Mouse (Mus musculus): ENCODE data around the gene Svbp. TPM values are rescaled to one million over a fixed set of nuclear protein-coding genes. Genes with fewer than 3 reads are reported as not detected.

The Svbp gene
- polyA plus RNA-seq, 1 experiment from 2014 or later, result 256 TPM

- peak; percentile 100 for ATAC-seq (replicated peaks)
- WGBS, result under 1% methylated on average over 40 of the region's 40 CpGs
- Histone ChIP-seq H3K27ac (replicated peaks) (peak within 1 kb of the TSS; percentile 29), H3K27me3 (no peaks in the 10 kb centered on the region), H3K9ac (replicated peaks) (peak within 1 kb of the TSS; percentile 81), H3K4me3 (peak within 1 kb of the TSS; percentile 71), H3K9me3 (no peaks in the 10 kb centered on the region), H3K4me2 (replicated peaks) (peak within 1 kb of the TSS; percentile 66), H3K4me1 (peaks cover 20% of the 10 kb centered on the region), H3K36me3 (0 out of 2 replicates have a peak, but pooled peaks cover 3% of the 10 kb centered on the region)
Observed at GRCm38 (mm10) chr4:119173851-119174453, 21.2 kb upstream of the Svbp start, which contains the start of gene Zfp691. Zfp691 (minus strand) TSS chr4:119174195.

- Histone ChIP-seq H3K4me1 (peaks cover 9% of the 10 kb centered on the region), H3K27ac (replicated peaks) (no peak overlapping the region), H3K27me3 (no peaks in the 10 kb centered on the region), H3K36me3 (no peaks in the 10 kb centered on the region), H3K9ac (replicated peaks) (no peak overlapping the region), H3K4me2 (replicated peaks) (no peak overlapping the region), H3K9me3 (no peaks in the 10 kb centered on the region), H3K4me3 (no peak overlapping the region)
- no peak for ATAC-seq (replicated peaks)
- 80% methylated on average over 5 of the region's 5 CpGs for WGBS
Observed at GRCm38 (mm10) chr4:119177702-119178101, 17.4 kb upstream of the Svbp start.

GRCm38 (mm10) chr4:119178331-119178730, 16.8 kb upstream of the Svbp start:
- H3K4me2 ChIP-seq (replicated peaks), result no peak overlapping the region
- no peak overlapping the region for H3K27ac ChIP-seq (replicated peaks)
- no peaks in the 10 kb centered on the region for H3K27me3 ChIP-seq
- no peak overlapping the region for H3K9ac ChIP-seq (replicated peaks)
- H3K9me3 ChIP-seq, result no peaks in the 10 kb centered on the region
- H3K36me3 ChIP-seq, result no peaks in the 10 kb centered on the region
- H3K4me1 ChIP-seq, result peaks cover 3% of the 10 kb centered on the region
- ATAC-seq (replicated peaks), result no peak
- 82% methylated on average over 18 of the region's 18 CpGs for WGBS
- no peak overlapping the region for H3K4me3 ChIP-seq

- no peaks in the 10 kb centered on the region for H3K36me3 ChIP-seq
- H3K27ac ChIP-seq (replicated peaks), result no peak overlapping the region
- no peak overlapping the region for H3K9ac ChIP-seq (replicated peaks)
- no peak for ATAC-seq (replicated peaks)
- no peak overlapping the region for H3K4me3 ChIP-seq
- WGBS, result 59% methylated on average over 4 of the region's 4 CpGs
- H3K27me3 ChIP-seq, result no peaks in the 10 kb centered on the region
- H3K4me2 ChIP-seq (replicated peaks), result no peak overlapping the region
- H3K9me3 ChIP-seq, result no peaks in the 10 kb centered on the region
- no peaks in the 10 kb centered on the region for H3K4me1 ChIP-seq
Observed at GRCm38 (mm10) chr4:119180133-119180707, 14.9 kb upstream of the Svbp start.

GRCm38 (mm10) chr4:119181456-119181855, 13.7 kb upstream of the Svbp start:
- no peak for ATAC-seq (replicated peaks)
- Histone ChIP-seq H3K4me2 (replicated peaks) (no peak overlapping the region), H3K9ac (replicated peaks) (no peak overlapping the region), H3K27me3 (no peaks in the 10 kb centered on the region; the same call in 1 of the 2 replicates), H3K4me3 (no peak overlapping the region), H3K4me1 (no peaks in the 10 kb centered on the region), H3K9me3 (no peaks in the 10 kb centered on the region), H3K36me3 (no peaks in the 10 kb centered on the region), H3K27ac (replicated peaks) (no peak overlapping the region)
- 92% methylated on average over 9 of the region's 9 CpGs for WGBS

GRCm38 (mm10) chr4:119183525-119183924, 11.6 kb upstream of the Svbp start:
- Histone ChIP-seq H3K4me1 (no peaks in the 10 kb centered on the region), H3K9me3 (no peaks in the 10 kb centered on the region), H3K9ac (replicated peaks) (no peak overlapping the region), H3K4me2 (replicated peaks) (no peak overlapping the region), H3K27ac (replicated peaks) (no peak overlapping the region), H3K4me3 (no peak overlapping the region), H3K27me3 (no peaks in the 10 kb centered on the region; the same call in 1 of the 2 replicates), H3K36me3 (no peaks in the 10 kb centered on the region)
- no peak for ATAC-seq (replicated peaks)
- 17% methylated on average over 1 of the region's 1 CpGs for WGBS

- ATAC-seq (replicated peaks), result no peak
- no peak overlapping the region for H3K27ac ChIP-seq (replicated peaks)
- H3K27me3 ChIP-seq, result no peaks in the 10 kb centered on the region; the same call in 1 of the 2 replicates
- H3K9ac ChIP-seq (replicated peaks), result no peak overlapping the region
- H3K4me3 ChIP-seq, result no peak overlapping the region
- H3K4me2 ChIP-seq (replicated peaks), result no peak overlapping the region
- H3K9me3 ChIP-seq, result no peaks in the 10 kb centered on the region
- no peaks in the 10 kb centered on the region for H3K36me3 ChIP-seq
- H3K4me1 ChIP-seq, result no peaks in the 10 kb centered on the region
- 81% methylated on average over 4 of the region's 4 CpGs for WGBS
Observed at GRCm38 (mm10) chr4:119185771-119186170, 9.3 kb upstream of the Svbp start.

- no peaks in the 10 kb centered on the region for H3K9me3 ChIP-seq
- no peak overlapping the region for H3K4me2 ChIP-seq (replicated peaks)
- no peaks in the 10 kb centered on the region for H3K36me3 ChIP-seq
- H3K4me3 ChIP-seq, result no peak overlapping the region
- H3K27me3 ChIP-seq, result no peaks in the 10 kb centered on the region; the same call in 1 of the 2 replicates
- ATAC-seq (replicated peaks), result no peak
- H3K27ac ChIP-seq (replicated peaks), result no peak overlapping the region
- no peak overlapping the region for H3K9ac ChIP-seq (replicated peaks)
- WGBS, result 60% methylated on average over 11 of the region's 11 CpGs
- H3K4me1 ChIP-seq, result no peaks in the 10 kb centered on the region
Observed at GRCm38 (mm10) chr4:119188060-119188785, 6.9 kb upstream of the Svbp start.

GRCm38 (mm10) chr4:119189392-119189791, 5.7 kb upstream of the Svbp start:
- WGBS, result 63% methylated on average over 6 of the region's 6 CpGs
- Histone ChIP-seq H3K27ac (replicated peaks) (no peak overlapping the region), H3K4me1 (no peaks in the 10 kb centered on the region), H3K9me3 (no peaks in the 10 kb centered on the region), H3K9ac (replicated peaks) (no peak overlapping the region), H3K27me3 (no peaks in the 10 kb centered on the region; the same call in 1 of the 2 replicates), H3K4me3 (no peak overlapping the region), H3K4me2 (replicated peaks) (no peak overlapping the region), H3K36me3 (no peaks in the 10 kb centered on the region)
- no peak for ATAC-seq (replicated peaks)

GRCm38 (mm10) chr4:119189864-119190263, 5.2 kb upstream of the Svbp start, which contains the start of gene Ermap:
Ermap (minus strand) TSS chr4:119190011.
- Histone ChIP-seq H3K9ac (replicated peaks) (no peak within 1 kb of the TSS), H3K27ac (replicated peaks) (no peak within 1 kb of the TSS), H3K4me2 (replicated peaks) (no peak within 1 kb of the TSS), H3K36me3 (no peaks in the 10 kb centered on the region), H3K9me3 (no peaks in the 10 kb centered on the region), H3K4me1 (no peaks in the 10 kb centered on the region), H3K27me3 (no peaks in the 10 kb centered on the region; the same call in 1 of the 2 replicates), H3K4me3 (no peak within 1 kb of the TSS)
- ATAC-seq (replicated peaks), result no peak
- 77% methylated on average over 6 of the region's 6 CpGs for WGBS

GRCm38 (mm10) chr4:119190618-119191017, 4.5 kb upstream of the Svbp start:
- Histone ChIP-seq H3K9ac (replicated peaks) (no peak overlapping the region), H3K36me3 (no peaks in the 10 kb centered on the region), H3K27ac (replicated peaks) (no peak overlapping the region), H3K9me3 (no peaks in the 10 kb centered on the region), H3K4me3 (no peak overlapping the region), H3K27me3 (no peaks in the 10 kb centered on the region; the same call in 1 of the 2 replicates), H3K4me1 (no peaks in the 10 kb centered on the region), H3K4me2 (replicated peaks) (no peak overlapping the region)
- WGBS, result 90% methylated on average over 8 of the region's 8 CpGs
- no peak for ATAC-seq (replicated peaks)

GRCm38 (mm10) chr4:119191273-119191672, 3.8 kb upstream of the Svbp start:
- Histone ChIP-seq H3K4me2 (replicated peaks) (no peak overlapping the region), H3K36me3 (no peaks in the 10 kb centered on the region), H3K27ac (replicated peaks) (no peak overlapping the region), H3K27me3 (no peaks in the 10 kb centered on the region), H3K9ac (replicated peaks) (no peak overlapping the region), H3K9me3 (no peaks in the 10 kb centered on the region), H3K4me3 (no peak overlapping the region), H3K4me1 (peaks cover 4% of the 10 kb centered on the region)
- ATAC-seq (replicated peaks), result no peak
- WGBS, result 77% methylated on average over 3 of the region's 3 CpGs
